Comparison of ENCODE assay signal across 10 mouse cellular contexts in the genomic region with DNA sequence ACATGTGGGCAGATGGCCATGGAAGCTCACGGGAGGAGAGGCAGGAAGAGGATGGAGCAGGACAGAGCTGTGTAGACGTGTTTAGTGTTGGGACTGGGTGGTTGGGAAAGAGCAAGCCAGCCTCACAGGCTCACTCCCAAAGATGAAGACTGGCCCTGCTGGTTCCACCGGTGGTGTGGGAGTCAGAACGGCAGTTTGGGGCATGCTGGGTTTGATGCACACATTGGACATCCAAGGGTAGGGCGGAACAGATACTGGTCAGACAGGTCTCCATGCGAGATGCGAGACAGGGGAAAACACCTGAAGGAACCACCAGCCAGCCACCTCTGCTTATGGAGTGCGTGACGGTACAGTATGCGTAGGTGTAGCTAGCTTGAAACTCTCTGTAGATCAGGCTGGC. TPM values are rescaled to one million over a fixed set of nuclear protein-coding genes. Genes with fewer than 3 reads are reported as not detected.
A peak's percentile ranks its signal among the peaks of the same experiment; 100 is the strongest.
DNase-seq lines count a peak whose midpoint lies in the region; ATAC-seq and TF ChIP-seq lines count a peak whose summit lies in the region.
"Had no signal": no experiment of that assay in that cellular context is flagged by ENCODE, and none has a peak within 500 bp of the region (broad histone marks: within the 10 kb centered on the region; RNA-seq: fewer than 3 reads in every experiment).

No protein-coding gene starts in this region.

- peaks cover 8% of the 10 kb centered on the region; the same call in 1 of the 2 replicates for H3K4me1 ChIP-seq in forebrain, embryonic 14.5 days (ENCODE audit: control insufficient read depth, insufficient read depth, low read length)
- H3K4me1 ChIP-seq in forebrain, embryonic 16.5 days (replicated peaks; ENCODE audit: control insufficient read depth, insufficient read depth, low read length): peaks cover 18% of the 10 kb centered on the region
- H3K4me1 ChIP-seq in lung, postnatal 0 days (ENCODE audit: insufficient read depth, low read depth, low read length): peaks cover 7% of the 10 kb centered on the region; the same call in 1 of the 2 replicates
- H3K4me1 ChIP-seq in lung, adult 2 months (ENCODE audit: control insufficient read depth, insufficient read depth, low read length): no peaks in the 10 kb centered on the region
- H3K4me1 ChIP-seq in limb, embryonic 11.5 days (ENCODE audit: control insufficient read depth, insufficient read depth, low read length): peaks cover 3% of the 10 kb centered on the region; the same call in 1 of the 2 replicates
- H3K4me1 ChIP-seq in stomach, embryonic 15.5 days: peaks cover 18% of the 10 kb centered on the region

- H3K9me3 ChIP-seq in forebrain, embryonic 14.5 days (replicated peaks; ENCODE audit: control insufficient read depth, low read length): no peaks in the 10 kb centered on the region
- H3K9me3 ChIP-seq in forebrain, embryonic 16.5 days (ENCODE audit: control insufficient read depth, low read length): peaks cover 4% of the 10 kb centered on the region; the same call in 1 of the 2 replicates
- no peaks in the 10 kb centered on the region for H3K9me3 ChIP-seq in lung, postnatal 0 days (ENCODE audit: low read length)
- no peaks in the 10 kb centered on the region for H3K9me3 ChIP-seq in limb, embryonic 11.5 days (ENCODE audit: control insufficient read depth, low read length)
- H3K9me3 ChIP-seq in stomach, embryonic 15.5 days: no peaks in the 10 kb centered on the region

- 85% methylated on average over 10 of the region's 10 CpGs for WGBS in forebrain, embryonic 14.5 days
- 82% methylated on average over 10 of the region's 10 CpGs for WGBS in forebrain, embryonic 16.5 days
- WGBS in lung, postnatal 0 days: 65% methylated on average over 10 of the region's 10 CpGs
- 77% methylated on average over 10 of the region's 10 CpGs for WGBS in lung, adult 2 months
- WGBS in limb, embryonic 11.5 days: 82% methylated on average over 10 of the region's 10 CpGs
- WGBS in stomach, embryonic 15.5 days: 72% methylated on average over 10 of the region's 10 CpGs

- DNase-seq in forebrain, embryonic 14.5 days (ENCODE audit: low spot score): no peak
- DNase-seq in lung, postnatal 0 days (ENCODE audit: low spot score): no peak
- DNase-seq in lung, adult 2 months: no peak
- DNase-seq in limb, embryonic 11.5 days (ENCODE audit: low spot score): no peak
- DNase-seq in cerebellum, adult 11-12 months: no peak
- DNase-seq in left cerebral cortex, postnatal 36 days (ENCODE audit: low spot score in 2 of 2): no peak
- DNase-seq: B cell, adult 2 months; left cerebral cortex, postnatal 4 days had no signal

- peak overlapping the region; percentile 98; the same call in 1 of the 2 replicates for H3K4me2 ChIP-seq in forebrain, embryonic 14.5 days (ENCODE audit: low read length)
- no peak overlapping the region for H3K4me2 ChIP-seq in forebrain, embryonic 16.5 days (ENCODE audit: low read length)
- H3K4me2 ChIP-seq in lung, postnatal 0 days (replicated peaks; ENCODE audit: low read depth, low read length): peak overlapping the region; percentile 87; the same call in 1 of the 2 replicates
- peak overlapping the region; percentile 81; the same call in 1 of the 2 replicates for H3K4me2 ChIP-seq in limb, embryonic 11.5 days (ENCODE audit: low read depth, severe bottlenecking)
- H3K4me2 ChIP-seq in stomach, embryonic 15.5 days: peak overlapping the region; percentile 89

- no peak overlapping the region for H3K9ac ChIP-seq in forebrain, embryonic 14.5 days (ENCODE audit: low read length)
- H3K9ac ChIP-seq in forebrain, embryonic 16.5 days (replicated peaks; ENCODE audit: low read depth, low read length): no peak overlapping the region
- no peak overlapping the region for H3K9ac ChIP-seq in lung, postnatal 0 days (replicated peaks; ENCODE audit: low read depth)
- no peak overlapping the region for H3K9ac ChIP-seq in limb, embryonic 11.5 days (ENCODE audit: low read length)
- H3K9ac ChIP-seq in stomach, embryonic 15.5 days: no peak overlapping the region

- no peak for TF ChIP-seq CTCF in lung, postnatal 0 days (IDR thresholded peaks at IDR 0.05)
- TF ChIP-seq CTCF in lung, adult 2 months (IDR thresholded peaks at IDR 0.05; ENCODE audit: insufficient read depth, low read length): no peak

- H3K27me3 ChIP-seq in forebrain, embryonic 14.5 days (replicated peaks; ENCODE audit: control insufficient read depth, insufficient read depth, low read length): no peaks in the 10 kb centered on the region
- H3K27me3 ChIP-seq in forebrain, embryonic 16.5 days (replicated peaks; ENCODE audit: control insufficient read depth, insufficient read depth, low read length): no peaks in the 10 kb centered on the region
- no peaks in the 10 kb centered on the region for H3K27me3 ChIP-seq in lung, postnatal 0 days (replicated peaks; ENCODE audit: insufficient read depth, low read length)
- no peaks in the 10 kb centered on the region for H3K27me3 ChIP-seq in limb, embryonic 11.5 days (ENCODE audit: control insufficient read depth, insufficient read depth, low read length)
- H3K27me3 ChIP-seq in stomach, embryonic 15.5 days (replicated peaks): no peaks in the 10 kb centered on the region

- intact Hi-C loops in left cerebral cortex, postnatal 36 days (cut with DNase I): loop anchor here (5.0 kb wide), 1 partner anchor 33 kb away; the partner anchor contains the start of gene H3f3a

- no peak for ATAC-seq in forebrain, embryonic 14.5 days
- ATAC-seq in forebrain, embryonic 16.5 days: no peak
- ATAC-seq in lung, postnatal 0 days: no peak
- ATAC-seq in limb, embryonic 11.5 days (ENCODE audit: insufficient number of reproducible peaks, low FRiP score, low TSS enrichment, low read depth): no peak
- ATAC-seq in stomach, embryonic 15.5 days (ENCODE audit: insufficient read depth, low FRiP score, low read depth): no peak

- no peak for TF ChIP-seq POLR2A in lung, adult 2 months (IDR thresholded peaks at IDR 0.05; ENCODE audit: borderline replicate concordance, extremely low read depth, low read depth, low read length)

- H3K36me3 ChIP-seq in forebrain, embryonic 14.5 days (ENCODE audit: control insufficient read depth, insufficient read depth, low read length): no peaks in the 10 kb centered on the region
- H3K36me3 ChIP-seq in forebrain, embryonic 16.5 days (ENCODE audit: control insufficient read depth, insufficient read depth): no peaks in the 10 kb centered on the region
- H3K36me3 ChIP-seq in lung, postnatal 0 days (ENCODE audit: insufficient read depth, low read length): no peaks in the 10 kb centered on the region
- no peaks in the 10 kb centered on the region for H3K36me3 ChIP-seq in limb, embryonic 11.5 days (ENCODE audit: control insufficient read depth, insufficient read depth, low read length)
- no peaks in the 10 kb centered on the region for H3K36me3 ChIP-seq in stomach, embryonic 15.5 days

- no peak overlapping the region for H3K27ac ChIP-seq in forebrain, embryonic 14.5 days (ENCODE audit: low read depth, low read length)
- no peak overlapping the region for H3K27ac ChIP-seq in forebrain, embryonic 16.5 days (ENCODE audit: low read length)
- no peak overlapping the region for H3K27ac ChIP-seq in lung, postnatal 0 days (ENCODE audit: low read length)
- H3K27ac ChIP-seq in limb, embryonic 11.5 days (replicated peaks; ENCODE audit: low read depth, low read length): no peak overlapping the region
- peak overlapping the region; percentile 98; the same call in 1 of the 2 replicates for H3K27ac ChIP-seq in stomach, embryonic 15.5 days

- TF ChIP-seq EP300 in lung, postnatal 0 days (IDR thresholded peaks at IDR 0.05): no peak

- no peak overlapping the region for H3K4me3 ChIP-seq in forebrain, embryonic 14.5 days (ENCODE audit: low read depth, low read length)
- H3K4me3 ChIP-seq in forebrain, embryonic 16.5 days (replicated peaks; ENCODE audit: low read length): no peak overlapping the region
- no peak overlapping the region for H3K4me3 ChIP-seq in lung, postnatal 0 days (ENCODE audit: low read depth, low read length)
- H3K4me3 ChIP-seq in lung, adult 2 months (replicated peaks; ENCODE audit: extremely low read depth, low read depth, low read length): no peak overlapping the region
- no peak overlapping the region for H3K4me3 ChIP-seq in limb, embryonic 11.5 days (ENCODE audit: low read depth, low read length)
- H3K4me3 ChIP-seq in stomach, embryonic 15.5 days (replicated peaks): no peak overlapping the region

RNA-seq across cellular contexts. Expression of gene H3f3a, which starts 34.8 kb away (rescaled TPM):
- 4,992 and 5,015 TPM in 2 replicates for polyA plus RNA-seq in forebrain, embryonic 14.5 days (2014; fragmentation: Nextera tagmentation; extraction: Ambion mirVana)
- polyA plus RNA-seq in forebrain, embryonic 16.5 days (2015; fragmentation: Nextera tagmentation; extraction: Ambion mirVana): 3,503 and 3,633 TPM in 2 replicates
- polyA plus RNA-seq in lung, postnatal 0 days (2015; fragmentation: Nextera tagmentation; extraction: Ambion mirVana): 1,774 and 1,827 TPM in 2 replicates
- 282 and 339 TPM in 2 replicates for polyA plus RNA-seq in lung, adult 2 months (2012; rRNA removed)
- polyA plus RNA-seq in limb, embryonic 11.5 days (2014; fragmentation: Nextera tagmentation; extraction: Ambion mirVana): 3,717 and 3,908 TPM in 2 replicates
- 1,924 and 2,089 TPM in 2 replicates for polyA plus RNA-seq in stomach, embryonic 15.5 days (2015; fragmentation: Nextera tagmentation; extraction: Ambion mirVana)
- total RNA-seq in left cerebral cortex, postnatal 36 days (2021): 100 to 1,000 TPM; 274 to 285 TPM

RNA-seq across cellular contexts. Expression of gene Acbd3, which starts 53.1 kb away (rescaled TPM):
- 17.2 and 18.1 TPM in 2 replicates for polyA plus RNA-seq in forebrain, embryonic 14.5 days (2014; fragmentation: Nextera tagmentation; extraction: Ambion mirVana)
- 23.5 and 25.0 TPM in 2 replicates for polyA plus RNA-seq in forebrain, embryonic 16.5 days (2015; fragmentation: Nextera tagmentation; extraction: Ambion mirVana)
- polyA plus RNA-seq in lung, postnatal 0 days (2015; fragmentation: Nextera tagmentation; extraction: Ambion mirVana): 17.0 and 18.5 TPM in 2 replicates
- polyA plus RNA-seq in lung, adult 2 months (2012; rRNA removed): 12.2 and 15.0 TPM in 2 replicates
- 22.5 and 24.7 TPM in 2 replicates for polyA plus RNA-seq in limb, embryonic 11.5 days (2014; fragmentation: Nextera tagmentation; extraction: Ambion mirVana)
- 23.7 and 23.9 TPM in 2 replicates for polyA plus RNA-seq in stomach, embryonic 15.5 days (2015; fragmentation: Nextera tagmentation; extraction: Ambion mirVana)
- 10 to 100 TPM; 30.1 to 35.1 TPM for total RNA-seq in left cerebral cortex, postnatal 36 days (2021)
